Mouse (Mus musculus) intestine, embryonic 15.5 days (tissue): ENCODE data around the gene Nat8f6. TPM values are rescaled to one million over a fixed set of nuclear protein-coding genes. Genes with fewer than 3 reads are reported as not detected.
"Not testable (repeated sequence)": the region's sequence is repeated elsewhere in the genome, so short reads cannot be mapped to it uniquely, and the experiment has no call there.

ENCODE experiments used
- ATAC-seq: fragments of 200-750 bp; cut with Nextera tagmentation; 2 replicates; pipeline ENCODE4 v1.8.0; 2017; ENCODE audit warnings: moderate TSS enrichment, moderate library complexity
- H3K27ac ChIP-seq: fragments of 300-500 bp; sonication (generic); 2 replicates; pipeline ENCODE4 v1.5.1; 2015; ENCODE audit warnings: mild to moderate bottlenecking, inconsistent platforms
- H3K27me3 ChIP-seq: fragments of 300-500 bp; sonication (generic); replicated peaks from 2 replicates; pipeline ENCODE4 v1.6.1; 2015; ENCODE audit warnings: inconsistent platforms
- H3K36me3 ChIP-seq: fragments of 300-500 bp; sonication (generic); 2 replicates; pipeline ENCODE4 v1.6.1; 2015; ENCODE audit warnings: inconsistent platforms
- H3K4me1 ChIP-seq: fragments of 300-500 bp; sonication (generic); replicated peaks from 2 replicates; pipeline ENCODE4 v1.6.1; 2015; ENCODE audit warnings: inconsistent platforms
- H3K4me2 ChIP-seq: fragments of 300-500 bp; sonication (generic); replicated peaks from 2 replicates; pipeline ENCODE4 v1.6.1; 2015; ENCODE audit warnings: mild to moderate bottlenecking, inconsistent platforms
- H3K4me3 ChIP-seq: fragments of 300-500 bp; sonication (generic); replicated peaks from 2 replicates; pipeline ENCODE4 v1.5.1; 2015; ENCODE audit warnings: inconsistent platforms
- H3K9ac ChIP-seq: fragments of 300-500 bp; sonication (generic); 2 replicates; pipeline ENCODE4 v1.6.1; 2015; ENCODE audit warnings: inconsistent platforms
- H3K9me3 ChIP-seq: fragments of 300-500 bp; sonication (generic); 2 replicates; pipeline ENCODE4 v1.6.1; 2016; ENCODE audit warnings: inconsistent platforms
- WGBS: fragments of 180-500 bp; shearing (Covaris S2); methylation state at CpG from one replicate; pipeline ENCODE4 v1.1.7; 2015; 5-methylcytosine and 5-hydroxymethylcytosine counted together
- polyA plus RNA-seq: library from polyadenylated mRNA; unstranded; fragments of >200 nt; fragmentation: Nextera tagmentation; extraction: Ambion mirVana; gene quantifications from 2 replicates; pipeline ENCODE4 v1.2.1, GENCODE M21; 2015

Gene Nat8f6
- not detected in 2 replicates for polyA plus RNA-seq

DNA sequence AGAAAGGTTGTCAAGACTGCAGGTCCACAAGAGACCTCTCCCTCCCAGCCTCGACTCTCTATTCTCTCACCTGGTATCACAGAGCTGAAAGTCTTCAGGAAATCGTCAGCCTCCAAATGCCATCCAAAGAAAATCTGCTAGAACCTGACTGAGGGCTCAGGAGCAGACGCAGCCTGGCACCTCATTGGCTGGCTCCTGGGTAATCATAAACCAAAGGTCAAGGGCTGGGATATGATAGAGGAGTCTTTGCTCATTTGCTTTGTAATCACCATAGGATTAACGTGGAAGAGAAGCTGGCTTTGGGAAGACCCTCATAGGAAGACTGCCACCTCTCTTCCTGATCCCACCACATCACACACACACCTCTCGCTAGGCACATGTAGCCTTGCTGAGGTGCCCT is at the start of gene Nat8f6, which contains the start of gene Nat8f5:
Gene Nat8f6, minus strand, starts transcription at position 118 of the 400 bp plus-strand sequence.
Gene Nat8f5, minus strand, starts transcription at position 136 of the 400 bp plus-strand sequence.
- no peak for ATAC-seq
- WGBS = 73% methylated on average over 5 of the region's 5 CpGs

DNA sequence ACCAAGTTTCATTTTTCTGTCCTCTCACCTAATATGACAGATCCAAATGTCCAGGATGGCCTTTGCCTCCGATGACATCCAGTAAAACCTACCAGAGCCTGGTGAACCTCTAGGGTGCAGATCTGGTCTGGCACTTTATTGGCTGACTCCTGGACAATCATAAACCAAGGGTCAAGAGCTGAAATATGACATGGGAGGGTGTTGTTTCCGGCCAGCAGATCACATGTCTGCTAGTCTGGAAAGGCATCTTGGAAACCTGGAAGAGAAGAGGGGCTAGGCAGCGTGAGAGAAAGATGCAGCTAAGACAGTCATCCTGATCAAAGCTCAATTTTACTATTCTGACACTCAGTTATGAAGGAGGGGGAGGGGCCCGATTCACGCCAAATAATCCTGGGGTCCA is 48.3 kb upstream of the Nat8f6 start, which contains the start of gene Nat8f2:
Gene Nat8f2, minus strand, starts transcription at position 153 of the 400 bp plus-strand sequence.
- WGBS = 71% methylated on average over 5 of the region's 5 CpGs
- H3K27me3 ChIP-seq, H3K4me3 ChIP-seq, H3K4me2 ChIP-seq, H3K27ac ChIP-seq, H3K4me1 ChIP-seq, H3K9me3 ChIP-seq, ATAC-seq, H3K36me3 ChIP-seq, H3K9ac ChIP-seq: not testable (repeated sequence)

More for the DNA sequence above, at the start of gene Nat8f6, which contains the start of gene Nat8f5:
- H3K4me1 ChIP-seq = no peaks in the 10 kb centered on the region
- no peak within 1 kb of the TSS for H3K4me2 ChIP-seq
- no peak within 1 kb of the TSS for H3K4me3 ChIP-seq
- H3K27me3 ChIP-seq = no peaks in the 10 kb centered on the region
- no peak within 1 kb of the TSS for H3K27ac ChIP-seq
- H3K9me3 ChIP-seq = no peaks in the 10 kb centered on the region
- no peaks in the 10 kb centered on the region for H3K36me3 ChIP-seq
- H3K9ac ChIP-seq = no peak within 1 kb of the TSS

DNA sequence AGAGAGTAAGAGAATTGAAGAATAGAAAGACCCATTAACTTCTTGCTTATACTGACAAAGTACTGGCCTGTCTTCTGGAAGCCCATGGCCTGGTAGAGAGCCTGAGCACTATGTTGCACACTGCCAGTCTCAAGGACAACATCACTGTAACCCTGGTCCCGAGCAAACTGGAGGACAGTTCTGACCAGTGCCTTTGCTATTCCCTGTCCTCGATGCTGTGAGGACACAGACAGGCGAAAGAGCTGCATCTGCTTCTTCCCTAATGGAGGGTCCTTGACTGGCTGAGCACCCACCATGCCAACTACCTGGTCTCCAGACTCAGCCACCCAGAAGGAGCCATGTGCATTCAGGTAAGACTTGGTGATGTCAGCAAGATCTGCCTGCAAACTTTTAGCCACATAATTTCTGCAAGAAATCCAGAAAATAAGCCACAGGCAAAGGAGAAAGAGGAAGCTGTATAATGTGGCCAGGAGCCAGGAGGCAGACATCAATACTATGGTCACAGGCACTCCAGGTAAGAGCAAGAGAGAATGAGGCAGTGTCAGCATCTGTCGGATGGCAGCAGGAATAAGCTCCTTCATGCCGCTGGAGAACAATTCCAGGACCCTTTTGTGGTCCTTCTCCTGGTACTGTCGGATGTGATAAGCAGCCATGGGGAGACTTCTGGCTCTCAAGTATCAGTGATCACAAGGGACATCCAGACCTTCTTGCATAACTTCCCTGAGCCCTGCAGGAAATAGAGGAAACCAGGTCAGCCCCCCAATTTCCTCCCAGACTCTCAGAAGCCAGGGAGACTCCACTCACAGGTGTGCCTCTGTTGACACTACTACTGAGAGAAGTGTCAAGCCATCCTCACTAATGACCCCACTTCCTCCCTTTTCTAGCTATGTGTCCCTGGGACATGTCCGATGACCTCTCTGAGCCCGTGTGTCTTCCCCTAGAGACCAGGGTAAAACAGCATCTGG is 47.3 kb upstream of the Nat8f6 start:
- Histone ChIP-seq H3K4me3 (no peak overlapping the region), H3K4me2 (no peak overlapping the region), H3K4me1 (no peaks in the 10 kb centered on the region), H3K36me3 (no peaks in the 10 kb centered on the region), H3K27me3 (no peaks in the 10 kb centered on the region), H3K27ac (no peak overlapping the region), H3K9me3 (no peaks in the 10 kb centered on the region), H3K9ac (no peak overlapping the region)
- 80% methylated on average over 8 of the region's 8 CpGs for WGBS
- ATAC-seq = no peak

DNA sequence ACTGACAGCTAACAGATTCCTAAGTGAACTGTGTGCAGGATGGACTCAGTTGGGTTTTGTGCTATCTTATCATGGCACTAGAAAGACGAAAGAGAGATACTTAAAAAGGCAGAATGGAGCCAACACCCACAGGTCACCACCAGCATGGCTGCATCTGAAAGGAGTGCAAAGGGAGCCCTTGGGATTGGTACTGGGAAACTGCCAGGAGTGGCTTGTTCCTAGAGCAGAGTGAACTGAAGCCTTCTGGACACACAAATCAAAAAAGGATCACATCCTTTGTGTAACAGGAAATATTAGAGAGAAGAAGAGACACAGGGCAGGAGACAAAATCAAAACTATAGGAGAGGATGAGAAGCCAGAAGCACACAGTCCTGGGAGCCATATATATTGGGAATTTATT is 46.2 kb upstream of the Nat8f6 start:
- not testable (repeated sequence) for H3K36me3 ChIP-seq, H3K9ac ChIP-seq, H3K4me2 ChIP-seq, H3K4me3 ChIP-seq, H3K4me1 ChIP-seq, H3K27ac ChIP-seq, H3K9me3 ChIP-seq, H3K27me3 ChIP-seq, ATAC-seq
- WGBS = 73% methylated on average over 1 of the region's 1 CpGs

DNA sequence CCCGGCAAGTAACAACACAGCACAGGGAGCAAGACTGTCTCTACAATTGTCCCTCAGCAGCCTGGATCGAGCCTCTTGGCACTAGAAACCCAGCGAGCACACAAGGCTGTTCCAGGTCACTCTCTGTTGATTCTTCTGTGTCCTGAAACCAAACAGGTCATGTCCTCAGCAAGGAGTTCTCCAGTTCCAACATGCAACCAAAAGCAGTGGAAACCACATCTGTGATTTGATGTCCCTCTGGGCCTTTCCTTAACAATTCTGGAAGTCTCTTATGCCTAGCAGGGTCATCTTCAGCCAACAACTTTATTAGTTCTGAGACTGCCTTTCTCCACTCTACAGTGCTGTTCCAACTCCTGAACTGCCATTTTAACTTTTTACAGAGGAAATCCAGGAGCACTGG is 45.4 kb upstream of the Nat8f6 start:
- not testable (repeated sequence) for H3K4me2 ChIP-seq, H3K4me3 ChIP-seq, H3K36me3 ChIP-seq, H3K27ac ChIP-seq, H3K27me3 ChIP-seq, H3K4me1 ChIP-seq, ATAC-seq, H3K9me3 ChIP-seq, H3K9ac ChIP-seq
- 91% methylated on average over 3 of the region's 3 CpGs for WGBS

DNA sequence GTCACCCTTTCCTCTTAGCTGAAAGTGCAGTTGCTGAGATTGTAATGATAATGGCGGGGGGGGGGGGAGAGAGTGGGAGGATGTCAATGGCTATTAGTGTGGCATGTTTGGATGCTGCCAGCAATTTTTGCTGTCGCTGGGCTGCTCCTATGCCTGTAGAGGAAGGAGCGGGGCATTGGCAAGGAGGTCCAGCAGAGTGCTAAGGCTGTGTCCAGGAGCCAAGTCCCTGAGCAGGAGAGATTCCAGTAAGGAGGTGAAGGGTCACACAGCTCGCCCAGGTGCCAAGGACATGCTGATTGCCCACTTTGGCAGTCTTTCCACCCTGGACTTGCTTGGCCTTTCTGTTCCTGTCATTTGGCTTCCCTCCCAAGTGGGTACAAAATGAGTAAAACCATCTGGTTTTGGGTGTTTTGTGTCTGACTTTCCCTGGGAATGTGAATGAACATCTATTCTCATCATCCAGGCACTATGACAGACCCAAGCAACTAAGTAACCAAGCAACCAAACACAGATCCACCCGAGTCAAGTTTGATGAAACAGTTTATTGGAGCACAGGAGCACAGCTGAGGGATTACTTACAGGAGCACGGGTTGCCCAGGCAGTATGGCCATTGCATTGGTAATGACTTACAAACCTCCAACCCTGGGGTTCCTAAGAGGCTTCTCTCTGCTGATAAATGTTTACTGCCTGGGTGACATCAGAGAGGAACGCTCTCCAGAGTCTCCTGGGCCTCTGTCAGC is 44.3 kb upstream of the Nat8f6 start:
- not testable (repeated sequence) for H3K36me3 ChIP-seq, H3K4me1 ChIP-seq, H3K9me3 ChIP-seq, H3K27ac ChIP-seq, H3K4me3 ChIP-seq, H3K9ac ChIP-seq, H3K4me2 ChIP-seq, ATAC-seq, H3K27me3 ChIP-seq
- 65% methylated on average over 6 of the region's 7 CpGs for WGBS

DNA sequence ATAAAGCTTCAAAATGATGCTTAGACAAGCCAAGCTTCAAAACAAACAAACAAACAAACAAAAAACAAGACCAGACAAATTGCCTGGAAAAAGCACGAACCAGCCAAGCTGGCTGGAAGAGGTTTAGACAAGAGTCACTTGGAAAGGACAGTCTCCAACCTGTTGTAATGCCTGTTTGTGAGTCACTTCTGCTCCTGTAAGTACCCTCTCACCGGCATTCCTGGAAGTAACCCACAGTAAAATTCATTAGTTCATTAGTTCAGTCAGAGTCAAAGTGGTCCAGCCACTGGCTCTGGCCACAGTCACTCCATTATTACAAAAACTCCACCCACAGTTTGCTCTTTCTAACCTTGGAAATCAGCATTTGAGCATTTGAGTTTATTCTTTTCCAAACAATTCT is 43.1 kb upstream of the Nat8f6 start:
- H3K4me2 ChIP-seq = no peak overlapping the region
- no peaks in the 10 kb centered on the region for H3K36me3 ChIP-seq
- no peaks in the 10 kb centered on the region for H3K9me3 ChIP-seq
- no peak for ATAC-seq
- H3K4me1 ChIP-seq = no peaks in the 10 kb centered on the region
- no peak overlapping the region for H3K9ac ChIP-seq
- no peaks in the 10 kb centered on the region for H3K27me3 ChIP-seq
- H3K27ac ChIP-seq = no peak overlapping the region
- no peak overlapping the region for H3K4me3 ChIP-seq
- WGBS = 79% methylated on average over 2 of the region's 2 CpGs

DNA sequence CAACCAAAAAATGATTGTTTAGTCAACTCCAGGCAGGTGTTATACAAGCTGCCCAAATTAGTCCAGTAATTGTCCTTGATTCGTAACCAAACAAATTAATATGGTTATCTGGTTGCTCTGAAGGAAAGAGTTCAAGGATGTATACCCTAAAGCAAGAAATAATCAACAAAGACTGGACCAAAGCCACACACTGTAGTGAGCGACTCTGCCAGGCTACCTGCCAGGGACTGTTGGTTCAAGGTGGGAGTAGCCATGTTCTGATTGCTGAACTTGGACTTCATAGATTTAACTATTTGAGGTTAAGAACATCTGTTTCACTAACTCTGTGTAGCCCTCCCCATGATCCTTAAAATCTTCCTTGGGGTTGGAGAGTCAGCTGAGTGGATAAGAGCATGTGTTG is 42.4 kb upstream of the Nat8f6 start:
- H3K27me3 ChIP-seq = no peaks in the 10 kb centered on the region
- no peak overlapping the region for H3K27ac ChIP-seq
- no peaks in the 10 kb centered on the region for H3K9me3 ChIP-seq
- H3K4me3 ChIP-seq = no peak overlapping the region
- H3K9ac ChIP-seq = no peak overlapping the region
- ATAC-seq = no peak
- WGBS = 71% methylated on average over 2 of the region's 2 CpGs
- no peaks in the 10 kb centered on the region for H3K4me1 ChIP-seq
- H3K36me3 ChIP-seq = no peaks in the 10 kb centered on the region
- no peak overlapping the region for H3K4me2 ChIP-seq

DNA sequence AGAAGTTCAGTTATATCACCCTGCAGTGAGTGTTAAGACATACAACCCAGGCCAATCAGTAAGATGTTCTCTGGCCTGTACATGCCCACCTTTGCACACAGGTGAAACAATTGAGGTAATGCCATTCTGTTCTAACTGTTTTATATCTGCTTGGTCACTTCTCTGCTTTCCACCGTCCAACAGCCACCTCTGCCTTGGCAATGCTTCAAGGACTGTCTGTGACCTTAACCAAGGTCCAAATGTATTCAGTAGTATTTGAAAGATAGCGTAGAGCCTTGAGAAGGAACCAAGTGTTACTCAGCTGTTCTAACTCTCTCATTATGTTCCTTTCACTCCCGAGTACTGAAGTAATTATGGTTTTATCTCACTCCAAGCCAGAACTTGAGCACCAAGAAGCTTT is 41.8 kb upstream of the Nat8f6 start:
- H3K27me3 ChIP-seq = no peaks in the 10 kb centered on the region
- no peak for ATAC-seq
- H3K9me3 ChIP-seq = no peaks in the 10 kb centered on the region
- H3K36me3 ChIP-seq = no peaks in the 10 kb centered on the region
- no peaks in the 10 kb centered on the region for H3K4me1 ChIP-seq
- 77% methylated on average over 3 of the region's 3 CpGs for WGBS
- no peak overlapping the region for H3K4me3 ChIP-seq
- H3K9ac ChIP-seq = no peak overlapping the region
- H3K4me2 ChIP-seq = no peak overlapping the region
- H3K27ac ChIP-seq = no peak overlapping the region

DNA sequence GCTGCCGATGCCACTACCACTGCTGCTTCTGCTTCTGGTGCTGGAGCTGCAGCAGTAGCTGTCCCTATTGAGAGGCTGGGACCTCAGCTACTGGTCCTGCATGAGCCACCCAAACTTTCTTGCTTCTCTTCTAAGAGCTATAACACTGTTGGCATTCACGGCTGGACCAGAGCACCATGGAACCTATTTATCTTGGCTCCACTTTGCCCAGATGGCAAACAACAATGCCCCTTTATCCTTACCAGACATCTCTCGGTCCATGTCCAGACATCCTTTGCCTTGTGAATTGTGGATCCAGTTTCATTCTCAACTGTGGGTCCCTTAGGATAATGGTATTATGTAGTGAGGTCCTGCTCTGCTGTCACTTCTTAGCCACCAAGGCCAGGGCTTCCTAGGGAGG is 40.5 kb upstream of the Nat8f6 start:
- Histone ChIP-seq H3K27me3 (no peaks in the 10 kb centered on the region), H3K36me3 (no peaks in the 10 kb centered on the region), H3K4me1 (no peaks in the 10 kb centered on the region), H3K4me2 (no peak overlapping the region), H3K4me3 (no peak overlapping the region), H3K27ac (no peak overlapping the region), H3K9me3 (no peaks in the 10 kb centered on the region), H3K9ac (no peak overlapping the region)
- no peak for ATAC-seq
- 81% methylated on average over 3 of the region's 3 CpGs for WGBS

DNA sequence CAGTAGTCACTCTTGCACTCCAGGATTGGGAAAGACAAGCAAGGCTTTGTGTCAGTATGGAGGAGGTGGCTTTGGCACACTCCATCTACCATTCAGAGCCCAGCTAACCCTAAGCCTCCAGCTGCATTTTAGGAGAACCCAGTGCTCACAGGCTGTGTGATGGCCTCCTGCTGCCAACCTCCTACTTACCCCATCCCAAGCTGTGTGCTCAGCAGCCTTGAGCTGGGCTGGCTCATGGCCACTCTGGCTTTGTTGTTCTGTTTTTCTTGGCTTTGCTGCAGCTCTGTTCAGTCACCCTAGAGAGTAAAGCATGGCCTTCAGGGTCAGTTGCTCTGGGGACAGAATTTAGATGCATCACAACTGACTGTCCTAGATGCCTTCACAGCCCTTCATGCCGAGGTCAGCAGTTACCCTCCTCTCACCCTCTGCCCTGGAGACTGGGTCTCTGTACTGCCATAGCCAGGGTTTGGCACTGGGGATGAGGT is 35.5 kb upstream of the Nat8f6 start:
- no peak overlapping the region for H3K27ac ChIP-seq
- H3K27me3 ChIP-seq = no peaks in the 10 kb centered on the region
- no peaks in the 10 kb centered on the region for H3K9me3 ChIP-seq
- no peak overlapping the region for H3K9ac ChIP-seq
- WGBS = 71% methylated on average over 1 of the region's 1 CpGs
- H3K4me2 ChIP-seq = no peak overlapping the region
- no peak for ATAC-seq
- no peaks in the 10 kb centered on the region for H3K36me3 ChIP-seq
- H3K4me3 ChIP-seq = no peak overlapping the region
- H3K4me1 ChIP-seq = no peaks in the 10 kb centered on the region

DNA sequence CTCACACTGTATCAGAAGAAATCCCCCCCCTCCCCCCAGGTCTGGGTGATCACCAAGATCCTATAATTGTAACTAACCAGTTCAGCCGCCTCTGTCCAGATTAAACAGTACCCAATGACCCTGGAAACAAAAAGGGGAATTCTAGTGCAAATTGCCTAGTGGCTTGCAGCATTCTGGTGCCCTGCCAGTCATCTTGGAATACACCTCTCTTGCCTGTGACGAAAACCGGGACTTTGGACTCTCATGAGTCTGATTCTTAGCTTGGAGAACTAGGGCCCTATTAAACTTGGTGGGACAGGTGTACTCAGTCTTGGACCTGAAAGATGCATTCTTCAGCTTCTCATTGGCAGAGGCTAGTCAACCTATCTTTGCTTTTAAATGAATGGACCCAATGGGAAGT is 32.7 kb upstream of the Nat8f6 start:
- H3K36me3 ChIP-seq = no peaks in the 10 kb centered on the region
- ATAC-seq = 0 out of 2 replicates have a peak, but pooled peaks have one; percentile 28
- H3K4me2 ChIP-seq = no peak overlapping the region
- H3K27ac ChIP-seq = no peak overlapping the region
- H3K4me1 ChIP-seq = no peaks in the 10 kb centered on the region
- H3K27me3 ChIP-seq = no peaks in the 10 kb centered on the region
- no peak overlapping the region for H3K4me3 ChIP-seq
- H3K9ac ChIP-seq = no peak overlapping the region
- no peaks in the 10 kb centered on the region for H3K9me3 ChIP-seq
- 76% methylated on average over 3 of the region's 3 CpGs for WGBS
